Comparison of ENCODE assay signal across 9 mouse cellular contexts in genomic region chr16:17474091-17474490, GRCm38 (mm10). TPM values are rescaled to one million over a fixed set of nuclear protein-coding genes. Genes with fewer than 3 reads are reported as not detected.
DNase-seq lines count a peak whose midpoint lies in the region; ATAC-seq lines count a peak whose summit lies in the region.
"Had no signal": no experiment of that assay in that cellular context is flagged by ENCODE, and none has a peak within 500 bp of the region (broad histone marks: within the 10 kb centered on the region; RNA-seq: fewer than 3 reads in every experiment).

No protein-coding gene starts in this region.

- no peaks in the 10 kb centered on the region for H3K4me1 ChIP-seq in hindbrain, embryonic 11.5 days (replicated peaks; ENCODE audit: control insufficient read depth, insufficient read depth, low read length)
- no peaks in the 10 kb centered on the region for H3K4me1 ChIP-seq in hindbrain, embryonic 12.5 days
- H3K4me1 ChIP-seq in embryonic facial prominence, embryonic 10.5 days = no peaks in the 10 kb centered on the region

- H3K36me3 ChIP-seq in hindbrain, embryonic 11.5 days (ENCODE audit: control insufficient read depth, insufficient read depth, low read length) = no peaks in the 10 kb centered on the region; the same call in 1 of the 2 replicates
- H3K36me3 ChIP-seq in hindbrain, embryonic 12.5 days = peaks cover 28% of the 10 kb centered on the region
- H3K36me3 ChIP-seq in embryonic facial prominence, embryonic 10.5 days (replicated peaks) = peaks cover 88% of the 10 kb centered on the region

- H3K4me2 ChIP-seq in hindbrain, embryonic 11.5 days (replicated peaks; ENCODE audit: low read depth, low read length) = no peak overlapping the region
- H3K4me2 ChIP-seq in hindbrain, embryonic 12.5 days (replicated peaks) = no peak overlapping the region
- H3K4me2 ChIP-seq: embryonic facial prominence, embryonic 13.5 days had no signal

- no peaks in the 10 kb centered on the region for H3K9me3 ChIP-seq in hindbrain, embryonic 11.5 days (ENCODE audit: control insufficient read depth, low read length)
- no peaks in the 10 kb centered on the region for H3K9me3 ChIP-seq in hindbrain, embryonic 12.5 days (replicated peaks)
- H3K9me3 ChIP-seq in embryonic facial prominence, embryonic 10.5 days = no peaks in the 10 kb centered on the region
- H3K9me3 ChIP-seq: embryonic facial prominence, embryonic 13.5 days had no signal

- no peaks in the 10 kb centered on the region for H3K27me3 ChIP-seq in hindbrain, embryonic 11.5 days (ENCODE audit: control insufficient read depth, insufficient read depth, low read length)
- H3K27me3 ChIP-seq in hindbrain, embryonic 12.5 days = no peaks in the 10 kb centered on the region
- H3K27me3 ChIP-seq in embryonic facial prominence, embryonic 10.5 days (replicated peaks; ENCODE audit: low read depth, poor library complexity, severe bottlenecking) = no peaks in the 10 kb centered on the region
- H3K27me3 ChIP-seq: embryonic facial prominence, embryonic 13.5 days had no signal

- no peak overlapping the region for H3K9ac ChIP-seq in hindbrain, embryonic 11.5 days (ENCODE audit: low read depth, low read length)
- no peak overlapping the region for H3K9ac ChIP-seq in hindbrain, embryonic 12.5 days
- H3K9ac ChIP-seq: embryonic facial prominence, embryonic 13.5 days had no signal

- ATAC-seq in hindbrain, embryonic 11.5 days (ENCODE audit: low FRiP score) = no peak
- no peak for ATAC-seq in hindbrain, embryonic 12.5 days (ENCODE audit: low FRiP score)

- peak; percentile 42 for DNase-seq in hindbrain, embryonic 11.5 days (ENCODE audit: low spot score)
- peak; percentile 42 to 49 for DNase-seq in B cell, adult 2 months
- DNase-seq in NIH3T3 (ENCODE audit: low read depth) = peak; percentile 60
- peak; percentile 25 for DNase-seq in embryonic facial prominence, embryonic 10.5 days (ENCODE audit: low spot score)
- peak; percentile 52 for DNase-seq in lung, postnatal 36 days
- DNase-seq in right cerebral cortex, postnatal 36 days (ENCODE audit: low spot score in 2 of 2) = no peak
- DNase-seq in gastrocnemius, adult 18-20 months (ENCODE audit: low spot score) = no peak

- H3K4me3 ChIP-seq in hindbrain, embryonic 11.5 days (ENCODE audit: low read depth, low read length) = no peak overlapping the region
- no peak overlapping the region for H3K4me3 ChIP-seq in hindbrain, embryonic 12.5 days
- H3K4me3 ChIP-seq in embryonic facial prominence, embryonic 10.5 days = no peak overlapping the region
- H3K4me3 ChIP-seq: embryonic facial prominence, embryonic 13.5 days had no signal

- no peak overlapping the region for H3K27ac ChIP-seq in hindbrain, embryonic 11.5 days (ENCODE audit: low read depth, low read length)
- H3K27ac ChIP-seq in hindbrain, embryonic 12.5 days = no peak overlapping the region
- H3K27ac ChIP-seq in embryonic facial prominence, embryonic 10.5 days (replicated peaks) = no peak overlapping the region
- H3K27ac ChIP-seq: embryonic facial prominence, embryonic 13.5 days had no signal

RNA-seq across cellular contexts. Expression of gene Aifm3, which starts 15.3 kb away (rescaled TPM):
- polyA plus RNA-seq in hindbrain, embryonic 11.5 days (2014; fragmentation: Nextera tagmentation; extraction: Ambion mirVana) = 2.5 and 2.6 TPM in 2 replicates
- 3.0 and 4.5 TPM in 2 replicates for polyA plus RNA-seq in hindbrain, embryonic 12.5 days (2016; fragmentation: Nextera tagmentation; extraction: Ambion mirVana)
- 0.75 and 1.1 TPM in 2 replicates for polyA plus RNA-seq in embryonic facial prominence, embryonic 10.5 days (2016; fragmentation: Nextera tagmentation; extraction: Ambion mirVana)
- total RNA-seq in gastrocnemius, adult 18-20 months (2021) = under 1 TPM in 1 of 2 experiments, not detected in 1; 0.43 TPM

RNA-seq across cellular contexts. Expression of gene Crkl, which starts 22.3 kb away (rescaled TPM):
- 79.1 and 87.5 TPM in 2 replicates for polyA plus RNA-seq in hindbrain, embryonic 11.5 days (2014; fragmentation: Nextera tagmentation; extraction: Ambion mirVana)
- polyA plus RNA-seq in hindbrain, embryonic 12.5 days (2016; fragmentation: Nextera tagmentation; extraction: Ambion mirVana) = 87.1 and 98.9 TPM in 2 replicates
- polyA plus RNA-seq in embryonic facial prominence, embryonic 10.5 days (2016; fragmentation: Nextera tagmentation; extraction: Ambion mirVana) = 70.9 and 73.3 TPM in 2 replicates
- 10 to 100 TPM; 23.4 to 30.2 TPM for total RNA-seq in gastrocnemius, adult 18-20 months (2021)

RNA-seq across cellular contexts. Expression of gene Lztr1, which starts 34.4 kb away (rescaled TPM):
- 85.3 and 85.8 TPM in 2 replicates for polyA plus RNA-seq in hindbrain, embryonic 11.5 days (2014; fragmentation: Nextera tagmentation; extraction: Ambion mirVana)
- polyA plus RNA-seq in hindbrain, embryonic 12.5 days (2016; fragmentation: Nextera tagmentation; extraction: Ambion mirVana) = 113 and 121 TPM in 2 replicates
- polyA plus RNA-seq in embryonic facial prominence, embryonic 10.5 days (2016; fragmentation: Nextera tagmentation; extraction: Ambion mirVana) = 84.2 and 87.5 TPM in 2 replicates
- total RNA-seq in gastrocnemius, adult 18-20 months (2021) = 10 to 100 TPM; 17.1 to 18.9 TPM

RNA-seq across cellular contexts. Expression of gene Thap7, which starts 56.8 kb away (rescaled TPM):
- polyA plus RNA-seq in hindbrain, embryonic 11.5 days (2014; fragmentation: Nextera tagmentation; extraction: Ambion mirVana) = 47.6 and 49.3 TPM in 2 replicates
- polyA plus RNA-seq in hindbrain, embryonic 12.5 days (2016; fragmentation: Nextera tagmentation; extraction: Ambion mirVana) = 57.7 and 66.5 TPM in 2 replicates
- polyA plus RNA-seq in embryonic facial prominence, embryonic 10.5 days (2016; fragmentation: Nextera tagmentation; extraction: Ambion mirVana) = 49.4 and 52.2 TPM in 2 replicates
- total RNA-seq in gastrocnemius, adult 18-20 months (2021) = 10 to 100 TPM; 15.3 to 17.1 TPM

Comparison
In these comparisons a context has a peak if more than half of its experiments do, and no peak if none do; other contexts are left out.
1. DNase-seq: peak in hindbrain, embryonic 11.5 days (single experiment), B cell, adult 2 months (2 of 2), NIH3T3 (single experiment), embryonic facial prominence, embryonic 10.5 days (single experiment) and lung, postnatal 36 days (single experiment); none in right cerebral cortex, postnatal 36 days (0 of 2) and gastrocnemius, adult 18-20 months (single experiment).